Mouse (Mus musculus) monocyte, adult 2 months (primary cell): Measurements from ENCODE around the gene Dcst2.

Experiments
- DNase-seq, 2 experiments: peaks; one replicate each; pipeline ENCODE4 v3.0.0; 2022; ENCODE audit warnings: low spot score in 2 of 2, low read depth in 1 of 2

Gene Dcst2

DNA sequence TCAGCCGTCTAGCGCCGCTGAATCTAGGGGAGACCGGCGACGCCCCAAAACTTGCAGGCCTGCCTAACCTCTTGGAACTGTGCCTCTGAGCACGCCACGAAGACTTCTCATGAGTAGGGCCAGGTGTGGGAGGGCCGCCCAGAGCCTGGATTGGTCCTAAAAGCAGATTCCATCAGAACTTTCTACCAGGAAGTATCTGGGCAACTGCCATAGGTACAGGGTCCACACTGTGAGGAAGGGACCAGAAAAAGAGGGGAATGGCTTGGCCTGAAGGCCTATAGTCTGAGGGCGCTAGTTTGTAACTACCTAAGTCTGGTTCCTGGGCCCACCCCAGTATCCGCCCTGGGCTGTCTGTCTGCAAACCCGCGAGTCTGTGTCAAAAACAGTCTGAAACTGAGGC is 30.2 kb upstream of the Dcst2 start:
- DNase-seq, result no peak

DNA sequence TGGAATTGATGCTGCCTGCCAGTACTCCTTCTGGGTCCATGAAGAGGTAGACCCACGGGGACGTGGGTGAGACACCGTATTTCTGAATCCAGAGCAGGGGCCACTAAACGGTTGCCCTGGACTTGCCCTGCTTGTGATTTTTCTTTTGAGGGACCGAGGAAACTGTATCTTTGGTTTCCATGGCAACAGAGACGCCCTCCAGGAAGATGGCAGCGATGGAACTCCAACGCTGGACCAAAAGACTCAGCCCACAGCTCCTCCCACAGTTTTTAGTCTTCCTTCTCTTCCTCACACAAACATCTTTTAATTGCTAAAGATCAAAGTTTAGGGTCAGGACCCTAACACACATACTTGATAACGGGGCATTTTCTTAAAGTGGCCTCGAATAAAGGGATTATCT is 29.8 kb upstream of the Dcst2 start:
- no peak for DNase-seq

DNA sequence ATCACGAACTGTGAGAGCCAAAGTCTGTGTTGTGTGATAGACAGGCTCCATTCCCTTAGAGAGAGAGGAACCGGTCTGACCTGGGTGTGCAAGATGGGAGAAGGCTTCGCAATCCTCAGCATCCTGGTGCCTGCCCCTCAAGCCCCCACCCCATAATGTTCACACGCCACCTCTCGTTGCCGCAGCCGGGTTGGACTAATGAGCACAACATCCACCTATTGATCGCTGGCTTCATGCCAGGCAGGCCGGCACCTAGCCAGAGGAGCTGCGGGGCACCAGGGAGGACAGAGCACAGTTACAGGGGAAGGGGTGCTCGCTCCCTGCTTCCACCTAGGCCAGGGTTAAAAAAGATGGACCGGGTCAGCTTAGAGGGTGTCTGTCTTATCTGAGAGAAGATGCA is 29.3 kb upstream of the Dcst2 start:
- no peak for DNase-seq

DNA sequence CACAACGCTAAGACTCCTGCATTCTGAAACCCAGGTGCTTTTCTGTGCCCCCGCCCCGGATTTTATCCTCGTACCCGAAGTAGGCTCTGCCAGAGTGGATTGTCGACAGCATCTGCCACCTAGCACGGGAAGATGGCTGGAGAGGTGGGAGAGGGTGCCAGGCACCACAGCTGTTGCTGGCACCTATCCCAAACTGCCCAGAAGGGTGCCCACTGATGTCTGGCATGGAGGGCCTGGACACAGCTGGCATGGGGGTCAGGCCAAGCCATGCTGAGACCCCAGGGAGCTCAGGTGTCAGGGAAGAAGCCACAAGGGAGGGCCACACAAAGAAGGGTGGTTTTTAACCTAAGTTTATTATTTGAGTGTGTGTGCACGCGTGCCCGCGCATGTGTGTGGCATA is 28.7 kb upstream of the Dcst2 start:
- no peak for DNase-seq

DNA sequence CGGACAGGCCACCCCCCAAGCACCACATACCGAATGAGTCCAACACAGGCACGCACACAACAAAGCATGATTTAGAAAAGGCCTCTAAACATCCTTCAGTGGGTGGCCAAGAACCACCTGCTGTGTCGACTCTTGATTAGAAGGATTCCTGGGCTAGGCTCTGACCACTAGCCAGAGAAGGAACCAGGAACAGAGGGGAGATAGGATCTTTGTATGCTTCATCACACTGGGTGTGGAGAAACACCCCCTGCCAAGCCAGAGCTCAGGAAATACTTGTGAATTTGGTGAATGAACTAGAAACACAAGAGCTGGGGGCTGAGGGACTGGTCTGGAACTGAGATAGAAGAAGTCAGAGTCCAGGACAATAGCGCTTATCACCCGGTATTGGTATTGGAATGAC is 25.2 kb upstream of the Dcst2 start:
- DNase-seq, result no peak

DNA sequence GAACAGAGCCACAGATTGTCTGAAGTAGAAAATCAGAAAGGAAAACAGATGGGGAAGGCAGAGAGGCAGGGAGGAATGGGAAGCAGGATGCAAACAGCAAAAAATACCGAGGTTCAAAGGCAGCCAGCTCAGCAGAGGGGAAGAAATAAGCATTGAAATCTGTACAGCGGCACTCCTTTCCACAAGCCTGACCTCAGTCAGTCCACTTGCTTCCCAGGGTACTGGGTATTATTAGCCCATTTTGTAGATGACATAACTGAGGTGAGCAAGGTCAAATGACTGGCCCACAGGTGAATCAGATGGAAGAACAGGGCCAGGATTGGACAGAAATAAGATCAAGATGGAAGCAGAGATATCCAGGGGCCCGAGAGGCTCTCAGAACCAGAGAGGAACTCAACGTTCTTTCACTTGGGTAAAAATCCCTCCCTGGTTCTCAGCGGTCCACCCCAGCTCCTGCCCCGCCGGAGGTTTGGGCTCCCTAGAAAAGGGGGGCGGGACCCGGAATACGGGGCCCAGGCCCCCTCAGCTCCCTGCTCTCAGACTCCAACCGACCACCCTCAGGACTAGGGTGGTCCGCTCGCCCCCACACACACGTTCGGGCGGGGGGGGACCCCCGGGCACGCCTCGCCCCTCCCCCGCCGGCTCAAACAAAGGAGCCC is 24.6 kb upstream of the Dcst2 start:
- no peak for DNase-seq

DNA sequence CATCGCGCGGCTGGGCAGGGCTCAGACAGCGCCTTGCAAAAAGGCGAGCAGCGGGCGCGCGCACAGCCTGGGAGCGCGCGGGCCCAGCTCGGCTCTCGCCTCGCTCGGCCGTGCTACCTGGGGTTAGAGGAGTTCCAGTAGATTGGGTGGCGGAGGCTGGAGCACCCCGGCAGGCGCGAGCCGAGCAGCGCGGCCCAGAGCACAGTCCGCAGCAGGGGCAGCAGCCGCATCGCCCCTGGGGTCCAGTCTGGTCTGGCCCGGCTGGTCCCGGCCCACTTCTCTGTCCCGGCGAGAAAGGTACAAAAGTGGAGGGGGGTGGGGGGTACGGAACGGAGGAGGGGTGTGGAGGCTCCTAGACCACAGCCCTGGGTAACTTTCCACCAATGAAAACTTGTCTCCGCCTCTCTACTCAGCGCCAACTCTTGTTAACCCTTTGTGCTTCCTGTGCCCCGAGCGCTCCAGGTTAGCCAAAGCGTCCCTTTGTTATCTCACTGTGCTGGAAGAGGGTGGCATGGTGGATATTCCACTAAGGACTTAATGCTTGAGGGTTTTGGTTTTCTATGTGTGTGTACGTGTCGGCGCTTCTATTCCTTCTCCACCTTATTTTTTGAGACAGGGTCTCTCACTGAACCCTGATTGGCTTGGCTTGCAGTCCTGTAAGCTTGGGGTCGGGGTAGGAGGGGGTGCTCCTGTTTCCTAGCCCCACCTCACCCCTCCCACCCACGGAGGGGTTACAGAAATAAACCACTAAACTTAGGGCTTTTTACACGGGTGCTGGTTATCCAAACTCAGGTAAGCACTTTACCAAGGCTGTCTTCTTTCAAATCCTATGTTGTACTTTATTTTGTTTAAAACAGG is 23.8 kb upstream of the Dcst2 start, which contains the start of gene Efna4:
Efna4 (minus strand) TSS at position 308 of the 858 bp plus-strand sequence.
- DNase-seq, result no peak

DNA sequence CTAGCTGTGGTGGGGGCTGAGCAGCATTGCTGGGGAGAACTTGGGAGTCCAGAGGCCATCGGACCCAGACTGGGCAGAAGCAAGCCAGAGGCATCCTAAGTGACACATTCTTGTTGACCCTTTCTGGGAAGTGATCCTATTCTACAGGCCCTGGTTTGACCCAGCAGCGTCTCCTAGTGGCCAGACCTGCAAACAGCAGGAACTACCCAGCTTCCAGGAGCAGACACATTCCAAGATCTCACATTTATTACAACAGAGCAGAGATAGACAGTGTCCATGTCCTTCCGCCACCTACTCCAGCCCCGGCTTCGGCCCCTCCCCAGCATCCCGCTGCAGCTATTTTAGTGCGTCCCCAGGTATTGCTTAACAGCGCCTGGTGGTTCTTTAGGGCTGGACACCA is 22.4 kb upstream of the Dcst2 start:
- peak; percentile 55 to 58 for DNase-seq

DNA sequence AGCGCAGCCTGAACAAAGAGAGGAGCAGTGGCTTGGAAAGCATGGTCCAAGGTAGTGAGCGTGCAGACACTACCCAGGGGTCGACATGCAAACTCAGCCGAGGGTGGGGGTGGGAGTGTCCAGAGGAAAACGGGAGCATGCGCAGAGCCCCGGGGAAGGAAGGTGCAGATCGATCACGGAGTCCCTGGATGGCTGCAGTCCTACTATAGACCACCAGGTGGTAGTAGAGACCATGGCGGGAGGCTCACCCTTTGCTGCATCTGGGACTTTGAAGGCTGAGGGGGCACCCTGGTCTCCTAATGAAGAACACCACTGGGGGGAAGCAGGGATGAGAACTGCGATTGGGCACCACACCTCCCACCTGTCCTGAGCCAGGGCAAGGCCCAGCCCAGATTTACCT is 21.3 kb upstream of the Dcst2 start:
- DNase-seq, result peak in 1 of 2 experiments; percentile 54

DNA sequence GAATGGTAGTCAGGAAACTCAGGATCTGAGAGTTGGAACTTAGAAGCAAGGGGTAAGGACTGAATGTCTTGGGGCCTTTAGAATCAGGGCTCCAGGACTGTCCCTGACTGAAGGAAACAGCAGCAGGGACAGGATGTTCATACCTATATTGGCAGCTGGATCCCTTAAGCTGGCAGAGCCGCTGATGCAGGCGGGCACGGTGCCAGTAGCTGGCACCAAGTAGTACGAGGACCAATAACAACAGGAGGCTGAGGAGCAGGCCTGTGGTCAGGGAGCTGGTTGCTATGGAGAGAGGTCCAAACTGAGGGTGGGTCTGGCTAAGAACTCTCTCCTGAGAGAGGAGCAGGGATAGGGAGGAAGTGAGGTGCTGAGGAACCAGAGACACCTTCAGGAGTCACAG is 20.0 kb upstream of the Dcst2 start:
- DNase-seq, result no peak

DNA sequence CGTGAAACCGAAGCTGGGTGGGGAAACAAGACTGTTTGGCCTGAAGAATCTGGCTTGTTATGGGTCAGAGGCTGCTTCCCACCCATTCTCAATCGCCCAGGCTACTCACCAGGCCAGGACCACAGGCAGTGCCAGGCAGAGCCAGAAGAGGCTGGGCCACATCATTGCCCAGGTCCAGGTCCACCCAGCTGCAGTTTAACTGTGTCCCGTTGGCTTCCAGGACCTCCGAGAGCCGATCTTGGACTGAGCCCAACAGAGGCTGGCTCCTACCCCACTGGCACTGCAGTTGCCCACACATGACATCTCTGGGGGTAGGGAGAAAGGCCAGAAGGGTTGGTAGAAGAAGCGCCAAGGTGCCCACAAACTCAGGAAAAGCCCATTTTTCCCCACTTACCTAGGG is 18.5 kb upstream of the Dcst2 start:
- DNase-seq, result no peak

DNA sequence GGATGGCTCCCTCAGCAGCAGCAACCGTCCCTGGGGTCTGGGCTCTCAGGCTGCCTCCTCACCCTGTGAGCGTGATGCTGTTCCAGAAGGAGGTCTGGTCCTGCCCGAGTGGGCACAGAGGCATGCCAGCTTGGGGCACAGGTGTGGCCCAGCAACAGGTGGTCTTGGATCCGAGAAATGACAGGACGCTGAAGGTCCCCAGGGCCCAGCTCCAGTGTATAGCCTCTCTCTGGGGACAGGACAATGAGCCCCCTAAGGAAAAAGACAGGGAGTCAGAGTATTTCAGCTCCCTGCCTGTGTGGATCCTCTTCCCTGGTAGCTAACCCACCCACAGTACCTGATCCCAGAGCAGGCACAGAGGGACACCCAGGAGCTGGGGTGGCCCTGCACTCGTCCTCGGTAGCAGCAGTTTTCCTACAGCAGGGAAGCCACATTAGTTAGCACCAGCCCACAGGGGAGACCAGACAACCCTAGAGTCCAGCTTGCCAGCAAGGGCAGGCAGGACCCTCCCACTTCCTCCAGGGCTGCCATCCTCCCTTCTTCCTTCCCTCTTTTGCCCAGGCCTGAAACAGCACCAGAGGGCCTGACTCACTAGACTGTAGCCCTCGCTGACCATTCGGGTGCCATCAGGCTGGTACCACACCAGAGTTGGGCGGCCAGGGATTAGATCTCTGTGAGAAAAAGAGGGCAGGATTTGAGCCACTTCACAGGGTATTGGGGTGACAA is 14.8 kb upstream of the Dcst2 start:
- DNase-seq, result no peak

DNA sequence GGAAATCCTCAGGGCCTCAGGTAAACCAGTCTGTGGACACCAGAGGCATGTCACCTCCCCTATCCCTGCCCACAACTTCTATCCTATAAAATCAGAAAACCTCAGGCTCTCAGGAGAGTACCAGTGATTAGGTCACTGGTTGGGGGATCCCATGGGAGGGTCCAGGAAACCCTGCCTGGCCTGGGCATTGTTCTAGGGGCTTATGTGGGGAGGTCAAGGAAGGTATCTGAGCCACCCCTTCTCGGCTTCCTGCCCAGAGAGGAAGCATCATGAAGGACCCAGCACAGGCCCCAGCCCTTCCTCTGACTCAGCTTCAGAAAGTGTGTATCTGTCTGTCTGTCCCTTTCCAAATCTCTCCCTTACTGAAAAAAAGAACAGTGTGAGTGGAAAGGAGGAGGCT is 13.9 kb upstream of the Dcst2 start:
- DNase-seq, result no peak

DNA sequence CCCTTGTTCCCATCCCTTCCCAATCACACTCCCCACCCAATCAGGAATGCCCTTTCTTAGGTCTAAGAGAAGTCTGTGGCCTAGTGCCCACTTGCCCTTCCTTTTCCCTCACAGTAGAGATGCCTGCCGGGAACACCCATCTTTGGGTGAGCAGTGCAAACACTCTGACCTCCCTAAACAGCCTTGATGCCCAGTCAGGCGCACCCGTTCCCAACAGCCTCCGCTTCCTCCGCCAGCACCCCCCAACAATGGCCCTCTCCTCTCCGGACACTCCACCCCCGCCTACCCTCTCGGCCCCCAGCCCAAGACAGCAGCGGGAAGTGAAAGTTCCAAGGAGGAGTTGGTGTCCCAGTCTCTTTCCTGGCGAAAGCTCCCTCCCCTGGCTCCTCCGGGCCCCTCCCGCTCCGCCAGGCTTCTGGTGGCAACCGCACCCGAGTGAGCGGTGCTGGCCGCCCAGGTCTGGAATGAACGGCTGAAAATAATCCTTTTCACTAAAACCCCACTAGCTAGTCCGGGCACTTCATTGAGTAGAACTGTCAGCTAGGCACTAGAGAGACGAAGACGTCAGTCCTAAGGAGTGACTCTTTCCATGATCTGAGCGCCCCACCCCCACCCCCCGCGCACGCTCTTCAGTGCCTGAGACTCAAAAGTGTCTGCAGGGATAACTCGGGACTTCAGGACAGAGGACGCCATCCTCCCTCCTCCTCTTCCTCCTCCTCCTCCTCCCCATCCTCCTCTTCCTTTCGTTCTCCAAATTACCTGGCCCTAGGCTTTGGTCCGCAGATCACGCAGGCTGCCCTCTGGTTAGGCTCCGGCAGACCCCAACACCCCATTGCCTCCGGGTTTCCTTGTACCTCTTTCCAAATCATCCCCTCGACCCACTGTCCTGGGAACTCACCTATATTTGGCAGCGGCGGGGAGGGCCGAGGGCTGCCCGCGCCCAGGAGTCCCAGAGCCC is 12.6 kb upstream of the Dcst2 start:
- DNase-seq, result no peak

DNA sequence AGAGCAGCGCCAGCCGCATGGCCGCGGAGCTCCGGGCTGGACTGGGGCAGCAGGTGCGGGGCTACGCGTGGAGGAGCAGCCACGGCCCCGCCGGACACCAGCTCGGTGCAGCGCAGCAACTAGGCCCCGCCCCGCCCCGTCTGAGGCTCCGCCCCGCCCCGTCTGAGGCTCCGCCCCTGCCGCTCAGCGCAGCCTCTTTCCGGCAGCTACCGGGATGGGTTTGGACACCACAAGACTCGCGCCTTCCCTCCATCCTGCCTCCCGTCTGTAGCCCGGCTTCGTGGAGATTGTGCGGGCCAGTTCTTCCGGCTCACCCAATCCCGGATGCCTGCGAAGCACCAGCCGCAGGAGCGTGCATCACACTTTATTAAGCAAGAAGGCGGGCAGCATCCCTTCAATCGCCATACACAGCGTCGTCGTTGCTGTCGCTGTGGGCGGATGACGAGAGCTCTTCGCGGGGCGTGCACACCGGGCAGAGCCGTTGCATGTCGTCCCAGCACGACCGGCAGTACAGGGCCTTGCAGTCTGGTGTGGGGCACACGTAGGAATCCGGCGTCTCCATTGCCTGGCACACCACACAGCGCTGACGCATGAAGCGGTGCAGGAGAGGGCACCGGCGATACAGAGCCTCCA is 11.8 kb upstream of the Dcst2 start, which contains the start of gene Adam15:
Adam15 (minus strand) TSS at position 128 of the 633 bp plus-strand sequence.
- DNase-seq, result peak; percentile 37 to 83

DNA sequence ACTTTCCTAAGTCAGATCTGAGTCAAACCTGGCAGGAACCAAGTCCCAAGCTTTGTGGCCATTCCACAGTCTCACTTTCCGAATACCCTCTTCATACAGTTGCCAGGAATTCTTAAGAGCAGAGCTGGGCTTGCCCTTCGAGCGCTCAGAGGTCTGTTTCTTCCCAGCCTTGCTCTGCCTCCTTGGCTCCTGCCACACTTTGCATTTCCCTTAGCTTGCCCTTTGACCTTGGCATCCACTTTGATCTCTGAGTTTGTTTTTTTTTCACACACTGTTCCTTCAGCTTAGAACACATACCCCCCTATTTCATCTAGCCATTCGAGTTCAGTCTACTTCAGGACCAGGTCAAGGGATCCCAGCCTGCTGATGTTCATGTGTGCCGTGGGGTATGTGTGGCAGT is 10.5 kb upstream of the Dcst2 start:
- no peak for DNase-seq

DNA sequence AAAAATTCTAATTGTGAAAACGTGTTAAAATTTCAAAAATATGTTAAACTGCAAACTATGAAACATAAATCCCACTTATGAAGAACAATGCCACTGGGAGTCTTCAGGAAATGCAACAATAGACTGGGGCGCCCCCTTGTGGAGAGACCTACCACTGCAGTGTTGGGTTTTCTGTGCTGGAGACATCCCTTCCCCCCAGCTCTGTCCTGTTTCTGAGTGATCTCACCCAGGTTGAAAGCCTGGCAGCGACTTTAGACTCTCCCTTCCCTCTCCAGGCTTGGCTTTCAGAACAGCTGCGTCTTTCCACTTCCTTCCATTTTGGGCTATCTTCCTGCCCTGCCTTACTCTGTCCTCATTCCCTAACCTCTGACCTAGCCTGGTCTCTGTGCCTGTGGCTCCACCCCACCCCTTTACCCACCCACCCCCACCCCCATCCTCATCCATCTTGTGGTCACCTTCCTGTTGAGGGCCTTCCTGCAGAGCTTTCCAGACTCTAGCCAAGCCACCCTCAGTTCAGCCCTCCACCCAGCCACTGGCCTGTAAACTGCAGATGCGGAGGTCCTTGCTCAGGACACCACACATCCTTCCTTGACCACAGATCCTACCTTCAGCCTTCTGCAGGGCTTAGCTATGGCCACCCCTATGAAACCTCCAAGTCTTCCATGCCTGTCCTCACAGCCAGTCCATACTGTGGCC is 6.8 kb upstream of the Dcst2 start:
- peak; percentile 49 to 65 for DNase-seq

DNA sequence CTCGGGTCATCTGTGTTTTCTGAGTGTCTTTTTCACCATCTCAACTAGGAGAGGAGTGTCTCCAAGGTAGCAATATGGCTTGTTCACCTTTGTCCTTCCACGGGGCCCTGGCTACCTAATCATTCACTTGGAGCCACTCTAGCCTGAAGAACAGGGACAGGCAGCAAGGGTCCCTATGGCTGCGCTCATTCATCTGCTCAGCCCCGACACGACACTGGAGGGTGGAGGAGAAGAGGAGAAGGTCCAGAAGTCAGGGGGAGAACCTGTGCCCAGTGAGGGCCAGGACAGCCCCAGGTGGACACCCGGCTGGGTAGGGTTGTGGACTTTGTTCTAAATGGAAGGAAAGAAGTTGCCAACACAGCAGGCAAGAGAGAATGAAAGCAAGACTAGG is 6.3 kb upstream of the Dcst2 start:
- DNase-seq, result no peak

DNA sequence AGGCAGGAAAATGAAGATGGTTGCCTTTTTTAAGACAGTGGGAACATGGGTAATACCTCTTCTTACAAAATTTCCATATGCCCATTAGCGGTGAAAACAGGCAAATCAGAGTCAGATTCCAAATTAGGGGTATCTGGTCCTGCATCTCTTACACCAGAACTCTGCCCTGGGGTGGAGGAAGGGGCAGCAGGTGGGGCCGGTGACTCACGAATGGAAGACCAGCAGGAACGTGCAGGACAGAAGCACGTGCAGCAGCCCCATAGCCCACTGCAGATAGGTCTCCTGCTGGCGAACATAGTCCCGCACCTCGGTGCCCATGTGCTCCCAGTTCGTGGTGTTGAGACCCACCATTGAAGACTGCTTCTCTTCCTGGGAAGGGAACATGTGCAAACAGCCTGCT is 5.7 kb upstream of the Dcst2 start:
- DNase-seq, result no peak

DNA sequence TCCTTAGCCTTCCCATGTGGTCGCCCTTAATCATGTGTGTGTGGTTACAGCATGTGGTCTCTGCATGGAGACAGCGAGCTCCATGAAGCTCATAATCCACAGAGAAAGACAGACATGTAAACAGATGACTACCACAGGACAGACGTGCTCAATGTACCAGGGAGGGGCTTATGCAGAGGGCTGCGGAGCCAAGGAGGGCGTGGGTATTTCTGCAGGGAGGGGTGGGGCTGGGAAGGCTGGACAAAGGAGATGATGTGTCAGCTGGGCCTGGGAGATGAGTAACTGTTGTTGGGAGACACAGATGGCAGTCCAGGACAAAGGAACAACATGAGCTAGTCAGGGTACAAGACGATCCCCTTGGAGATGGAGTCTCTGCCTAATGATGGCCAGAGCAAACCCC is 2.1 kb upstream of the Dcst2 start:
- DNase-seq, result no peak
